Mouse (Mus musculus) stomach, postnatal 0 days (tissue): Measurements from ENCODE around the gene Nmi.

Experiments
- CTCF ChIP-seq: IDR thresholded peaks from 2 replicates; pipeline ENCODE4 v1.5.1; 2016; ENCODE audit warnings: antibody characterized with exemption, low read depth, mild to moderate bottlenecking, moderate library complexity
- EP300 ChIP-seq: optimal IDR thresholded peaks from 2 replicates; pipeline ENCODE3; 2016; ENCODE audit warnings: antibody characterized with exemption

- no peak for TF ChIP-seq CTCF
- no peak for TF ChIP-seq EP300
Measured at GRCm38 (mm10) chr2:51911864-51912263, 61.4 kb downstream of the Nmi start.
